Mouse (Mus musculus) spleen, adult 2 months (tissue): ENCODE results near the gene Serac1. TPM values are rescaled to one million over a fixed set of nuclear protein-coding genes. Genes with fewer than 3 reads are reported as not detected.

Experiments
- DNase-seq, 2 experiments: peaks; one replicate each; pipeline versions ENCODE4 v3.0.0 to v3.0.0-alpha.2; 2012 to 2021; ENCODE audit warnings: low spot score in 2 of 2, low read depth in 1 of 2
- H3K27ac ChIP-seq: fragments of 200-500 bp; 2 replicates; pipeline ENCODE4 v1.5.1; 2012; ENCODE audit warnings: low read length, inconsistent platforms; ENCODE audit not compliant: insufficient read depth
- H3K27me3 ChIP-seq: fragments of 200-500 bp; 2 replicates; pipeline ENCODE4 v1.6.1; 2012; ENCODE audit warnings: mild to moderate bottlenecking, moderate library complexity, low read length, inconsistent platforms; ENCODE audit not compliant: control insufficient read depth, insufficient read depth
- H3K36me3 ChIP-seq: fragments of 200-500 bp; 2 replicates; pipeline ENCODE4 v1.6.1; 2012; ENCODE audit warnings: mild to moderate bottlenecking, low read length, inconsistent platforms; ENCODE audit not compliant: control insufficient read depth, insufficient read depth
- H3K4me1 ChIP-seq: fragments of 200-500 bp; 2 replicates; pipeline ENCODE4 v1.6.1; 2011; ENCODE audit warnings: inconsistent platforms; ENCODE audit not compliant: control insufficient read depth, insufficient read depth, insufficient read length
- H3K4me3 ChIP-seq: fragments of 200-500 bp; 2 replicates; pipeline ENCODE4 v1.5.1; 2011; ENCODE audit warnings: mild to moderate bottlenecking, inconsistent platforms; ENCODE audit not compliant: insufficient read depth, insufficient read length; ENCODE audit errors: extremely low read depth
- CTCF ChIP-seq: fragments of 200-500 bp; IDR thresholded peaks from 2 replicates; pipeline ENCODE4 v1.5.1; 2011; ENCODE audit warnings: mild to moderate bottlenecking, inconsistent platforms; ENCODE audit not compliant: insufficient read depth, insufficient read length, insufficient replicate concordance; ENCODE audit errors: extremely low read depth
- POLR2A ChIP-seq: fragments of 200-500 bp; IDR thresholded peaks from 2 replicates; pipeline ENCODE4 v1.6.1; 2011; ENCODE audit warnings: low read depth, low read length, inconsistent platforms
- WGBS: fragments of 180-500 bp; shearing (Covaris S2); methylation state at CpG from one replicate; pipeline ENCODE4 v1.1.7; 2018; 5-methylcytosine and 5-hydroxymethylcytosine counted together
- polyA plus RNA-seq: library from polyadenylated mRNA; depleted of rRNA; stranded (reverse); fragments of >200 nt; gene quantifications from 2 replicates; pipeline ENCODE4 v1.2.3, GENCODE M21; 2012

The Serac1 gene
- polyA plus RNA-seq, 1 experiment: 1.8 TPM

DNA sequence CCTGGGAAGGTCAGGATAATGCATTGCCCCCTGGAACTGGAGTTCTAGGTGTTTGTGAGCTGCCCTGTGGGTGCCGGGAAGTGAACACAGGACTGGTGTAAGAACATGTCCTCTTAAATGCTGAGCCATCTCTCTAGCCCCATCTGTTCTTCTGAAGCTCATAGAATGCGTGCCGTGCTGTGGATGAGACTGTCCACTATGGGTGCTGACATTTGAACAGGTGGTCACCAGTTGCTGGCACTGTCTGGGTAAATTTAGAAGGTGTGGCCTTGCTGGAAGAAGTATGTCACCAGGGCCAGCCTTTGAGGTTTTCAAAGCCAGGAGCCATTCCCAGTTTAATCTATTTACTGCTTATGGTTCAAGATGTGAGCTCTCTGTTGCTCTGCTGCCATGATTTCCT is 22.7 kb upstream of the Serac1 start:
- H3K4me1 ChIP-seq: no peaks in the 10 kb centered on the region
- no peak overlapping the region for H3K4me3 ChIP-seq
- H3K36me3 ChIP-seq: no peaks in the 10 kb centered on the region
- 95% methylated on average over 3 of the region's 3 CpGs for WGBS
- H3K27ac ChIP-seq: no peak overlapping the region
- TF ChIP-seq POLR2A (no peak), CTCF (no peak)
- no peak for DNase-seq
- no peaks in the 10 kb centered on the region; the same call in 1 of the 2 replicates for H3K27me3 ChIP-seq

DNA sequence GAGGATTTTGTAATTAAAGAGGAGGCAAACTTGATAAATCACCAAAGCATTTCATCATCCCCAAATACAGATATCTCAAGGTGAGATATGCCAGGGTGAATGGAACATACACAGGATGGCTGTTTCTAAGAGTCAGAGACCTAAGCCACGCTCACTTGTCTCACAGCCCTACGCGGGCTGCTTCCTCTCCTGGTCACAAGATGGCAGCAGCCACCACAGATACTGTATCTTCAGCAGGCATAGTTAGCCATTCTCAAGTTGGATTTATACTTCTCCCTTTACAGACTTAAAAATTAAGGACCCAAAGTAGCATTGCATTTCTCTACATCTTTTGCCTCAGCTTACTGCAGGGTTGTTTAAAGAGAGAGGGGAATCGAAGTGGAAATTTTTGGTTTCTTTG is 18.3 kb upstream of the Serac1 start:
- WGBS: 41% methylated on average over 4 of the region's 4 CpGs
- Histone ChIP-seq H3K4me3 (no peak overlapping the region), H3K4me1 (no peaks in the 10 kb centered on the region), H3K27me3 (no peaks in the 10 kb centered on the region), H3K36me3 (no peaks in the 10 kb centered on the region), H3K27ac (no peak overlapping the region)
- DNase-seq: peak; percentile 26 to 58
- TF ChIP-seq POLR2A: no peak
- peak; percentile 88; the same call in 1 of the 2 replicates for TF ChIP-seq CTCF

DNA sequence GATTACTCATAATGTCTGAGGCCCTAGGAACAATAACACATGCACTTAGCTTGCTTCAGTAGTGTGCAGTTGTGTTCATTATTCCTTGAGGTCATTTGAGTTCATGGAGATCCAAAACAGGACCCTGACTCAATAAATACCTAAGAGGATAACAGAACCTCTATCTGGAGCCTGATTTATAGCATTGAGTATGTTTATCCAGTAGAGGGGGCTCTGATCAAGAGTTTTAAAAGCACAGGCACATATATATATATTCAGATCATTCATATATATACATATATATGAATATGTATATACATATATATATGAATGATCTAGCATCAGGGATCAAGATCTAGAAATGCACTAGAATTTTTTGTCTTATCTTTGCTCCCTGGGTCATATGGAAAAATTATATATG is 16.0 kb upstream of the Serac1 start:
- peaks cover 2% of the 10 kb centered on the region; the same call in 1 of the 2 replicates for H3K36me3 ChIP-seq
- TF ChIP-seq POLR2A (no peak), CTCF (no peak)
- H3K4me3 ChIP-seq: no peak overlapping the region
- no peak for DNase-seq
- no peaks in the 10 kb centered on the region for H3K4me1 ChIP-seq
- H3K27me3 ChIP-seq: no peaks in the 10 kb centered on the region
- H3K27ac ChIP-seq: no peak overlapping the region

DNA sequence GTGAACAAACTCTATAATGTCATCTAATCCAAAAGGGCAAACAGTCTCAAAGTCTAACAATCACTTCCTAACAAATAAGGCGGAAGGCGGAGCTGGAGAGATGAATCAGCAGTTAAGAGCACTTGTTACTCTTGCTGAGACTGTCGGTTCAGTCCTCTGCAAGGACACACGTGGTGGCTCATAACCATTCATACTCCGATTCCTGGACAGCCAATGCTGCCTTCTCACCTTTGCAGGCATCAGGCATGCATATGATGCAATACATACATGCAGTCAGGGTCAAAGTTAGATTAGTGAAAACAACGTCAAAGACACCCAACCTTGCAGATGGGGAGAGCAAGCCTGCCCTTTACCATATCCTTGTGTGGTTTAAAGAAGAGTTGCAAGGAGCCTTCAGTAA is 12.1 kb upstream of the Serac1 start:
- Histone ChIP-seq H3K4me3 (no peak overlapping the region), H3K4me1 (no peaks in the 10 kb centered on the region), H3K27me3 (no peaks in the 10 kb centered on the region), H3K27ac (no peak overlapping the region), H3K36me3 (peaks cover 3% of the 10 kb centered on the region; the same call in 1 of the 2 replicates)
- TF ChIP-seq CTCF (no peak), POLR2A (no peak)
- DNase-seq: no peak
- 84% methylated on average over 6 of the region's 6 CpGs for WGBS

DNA sequence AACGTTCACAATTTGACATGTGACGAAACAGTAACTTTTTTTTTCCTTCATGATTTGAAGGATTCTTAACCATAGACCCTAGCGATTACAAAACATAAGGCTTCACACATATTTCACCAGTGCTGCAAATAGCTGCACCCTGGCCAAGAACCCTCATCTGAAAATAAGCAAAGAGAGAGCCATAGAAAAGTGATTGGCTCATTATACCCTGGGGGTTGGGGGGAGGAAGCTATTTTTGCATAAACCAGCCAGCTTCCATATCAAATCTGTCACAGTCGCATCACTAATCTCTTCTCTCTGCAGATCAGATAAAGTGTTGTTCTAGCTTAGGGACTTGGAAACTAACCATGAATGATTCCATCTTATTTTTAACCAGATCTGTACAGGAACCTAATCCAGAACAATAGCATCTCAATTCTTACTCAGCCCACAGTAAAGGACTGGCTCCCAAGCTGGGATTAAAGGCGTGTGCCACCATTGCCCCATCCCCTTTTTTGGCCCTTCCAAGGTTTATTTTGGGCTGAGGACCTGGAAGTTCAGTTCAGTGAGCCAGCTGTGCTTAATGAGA is 3.9 kb upstream of the Serac1 start:
- no peak for TF ChIP-seq CTCF
- TF ChIP-seq POLR2A: no peak
- no peak for DNase-seq
- H3K36me3 ChIP-seq: peaks cover 14% of the 10 kb centered on the region
- 90% methylated on average over 5 of the region's 5 CpGs for WGBS
- no peaks in the 10 kb centered on the region; the same call in 1 of the 2 replicates for H3K4me1 ChIP-seq
- H3K27me3 ChIP-seq: no peaks in the 10 kb centered on the region
- H3K27ac ChIP-seq: no peak overlapping the region
- H3K4me3 ChIP-seq: no peak overlapping the region

DNA sequence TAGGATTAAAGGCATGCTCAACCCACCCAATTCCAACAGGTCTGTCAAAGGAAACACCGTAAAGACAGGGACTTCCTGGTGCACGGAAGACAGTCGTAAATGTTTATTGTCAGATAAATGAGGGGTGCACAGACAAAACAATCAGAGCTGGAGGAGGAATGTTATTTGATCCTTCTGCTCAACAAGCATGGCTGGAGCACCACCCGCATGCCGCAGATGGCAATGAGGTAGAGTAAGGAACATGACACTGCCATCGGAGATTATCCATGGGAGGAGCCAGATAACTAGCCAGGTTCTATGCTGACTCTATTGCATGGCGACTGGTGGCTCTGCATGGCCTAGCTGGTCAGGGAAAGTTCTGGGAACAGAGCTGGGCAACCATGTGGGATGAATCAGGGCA is 6.1 kb downstream of the Serac1 start:
- whole genome bisulfite sequencing: 90% methylated on average over 7 of the region's 7 CpGs
- no peak overlapping the region for H3K27ac ChIP-seq
- no peak for TF ChIP-seq CTCF
- no peak for TF ChIP-seq POLR2A
- H3K27me3 ChIP-seq: no peaks in the 10 kb centered on the region
- no peaks in the 10 kb centered on the region for H3K4me1 ChIP-seq
- DNase-seq: no peak
- 0 out of 2 replicates have a peak, but pooled peaks cover 2% of the 10 kb centered on the region for H3K36me3 ChIP-seq
- no peak overlapping the region for H3K4me3 ChIP-seq

DNA sequence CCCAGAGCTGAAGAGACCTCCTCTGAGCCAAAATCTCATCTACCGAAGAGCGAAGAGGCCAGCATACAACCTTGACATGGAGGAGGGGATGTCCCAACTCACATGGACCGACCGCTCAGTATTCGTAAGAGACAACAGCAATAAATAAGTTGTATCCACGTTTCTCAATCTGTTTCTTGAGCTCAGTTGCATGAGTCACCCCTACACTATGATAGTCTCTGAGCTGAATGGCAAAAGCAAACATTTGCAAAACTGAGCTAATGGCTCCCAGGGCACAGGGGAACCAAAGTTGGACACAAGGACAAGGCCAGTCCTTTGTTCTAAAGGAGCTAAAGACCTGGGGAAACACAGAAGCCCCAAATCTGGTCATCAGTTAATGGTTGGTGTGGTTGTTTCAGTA is 9.7 kb downstream of the Serac1 start:
- no peak overlapping the region for H3K4me3 ChIP-seq
- no peaks in the 10 kb centered on the region for H3K4me1 ChIP-seq
- TF ChIP-seq CTCF: no peak
- TF ChIP-seq POLR2A: no peak
- no peak overlapping the region for H3K27ac ChIP-seq
- peaks cover 7% of the 10 kb centered on the region for H3K36me3 ChIP-seq
- no peaks in the 10 kb centered on the region for H3K27me3 ChIP-seq
- no peak for DNase-seq
- WGBS: 90% methylated on average over 6 of the region's 6 CpGs
